Mouse (Mus musculus): ENCODE measurements around the gene Lzts3. TPM values are rescaled to one million over a fixed set of nuclear protein-coding genes. Genes with fewer than 3 reads are reported as not detected.

Gene Lzts3
- polyA plus RNA-seq, 1 experiment from 2014 or later = 1.9 TPM

GRCm38 (mm10) chr2:130632416-130632815, 10.2 kb downstream of the Lzts3 start:
- H3K9ac ChIP-seq (ENCODE audit: low read depth, low read length) = no peak overlapping the region
- WGBS (ENCODE audit: insufficient replicate concordance) = 40% methylated on average over 1 of the region's 1 CpGs

DNA sequence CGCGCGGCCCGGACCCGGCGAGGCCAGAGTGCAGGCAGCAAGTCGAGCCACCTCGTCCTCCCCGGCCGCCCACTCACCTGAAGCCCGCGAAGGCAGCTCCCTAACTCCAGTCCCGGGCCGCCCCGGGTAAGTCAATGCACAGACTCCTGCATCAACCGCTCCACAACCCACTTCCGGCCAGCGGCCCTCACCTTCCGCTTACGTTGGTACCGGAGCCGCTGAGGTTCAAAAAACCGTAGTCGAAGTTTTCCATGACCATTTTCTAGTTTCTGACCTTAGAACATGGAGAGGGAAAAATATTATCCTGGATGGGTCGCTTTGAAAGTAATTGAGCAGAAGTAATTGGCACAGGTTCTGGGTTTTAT, 12.8 kb downstream of the Lzts3 start, which contains the start of the genes Fastkd5 and Ubox5:
Fastkd5 (minus strand) TSS at position 189 of the 365 bp plus-strand sequence.
Ubox5 (minus strand) TSS at position 200 of the 365 bp plus-strand sequence.
- H3K9ac ChIP-seq (ENCODE audit: low read depth, low read length) = peak within 1 kb of the TSS; percentile 94
- H3K27me3 ChIP-seq (ENCODE audit: control insufficient read depth, insufficient read depth, low read depth, low read length) = peaks cover 20% of the 10 kb centered on the region
- under 1% methylated on average over 25 of the region's 25 CpGs for WGBS (ENCODE audit: insufficient replicate concordance)
- peak; percentile 86 for ATAC-seq (ENCODE audit: low read depth)
- peak within 1 kb of the TSS; percentile 99 for H3K4me3 ChIP-seq (ENCODE audit: low read depth, low read length)
- peak within 1 kb of the TSS; percentile 89 for H3K4me2 ChIP-seq (ENCODE audit: low read depth, low read length)
- no peaks in the 10 kb centered on the region for H3K9me3 ChIP-seq (replicated peaks; ENCODE audit: control insufficient read depth, low read length)
- peaks cover 13% of the 10 kb centered on the region for H3K4me1 ChIP-seq (ENCODE audit: control insufficient read depth, low read depth, low read length)
- H3K27ac ChIP-seq (ENCODE audit: low read length) = peak within 1 kb of the TSS; percentile 80
- H3K36me3 ChIP-seq (ENCODE audit: control insufficient read depth, insufficient read depth) = peaks cover 7% of the 10 kb centered on the region

More at GRCm38 (mm10) chr2:130632416-130632815, 10.2 kb downstream of the Lzts3 start:
- peaks cover 22% of the 10 kb centered on the region for H3K4me1 ChIP-seq (ENCODE audit: control insufficient read depth, low read depth, low read length)
- no peaks in the 10 kb centered on the region for H3K9me3 ChIP-seq (replicated peaks; ENCODE audit: control insufficient read depth, low read length)
- peaks cover 46% of the 10 kb centered on the region for H3K27me3 ChIP-seq (ENCODE audit: control insufficient read depth, insufficient read depth, low read depth, low read length)
- 0 out of 2 replicates have a peak, but pooled peaks cover 1% of the 10 kb centered on the region for H3K36me3 ChIP-seq (ENCODE audit: control insufficient read depth, insufficient read depth)
- no peak overlapping the region for H3K4me3 ChIP-seq (ENCODE audit: low read depth, low read length)
- no peak overlapping the region for H3K27ac ChIP-seq (ENCODE audit: low read length)
- no peak for ATAC-seq (ENCODE audit: low read depth)
- H3K4me2 ChIP-seq (ENCODE audit: low read depth, low read length) = no peak overlapping the region

DNA sequence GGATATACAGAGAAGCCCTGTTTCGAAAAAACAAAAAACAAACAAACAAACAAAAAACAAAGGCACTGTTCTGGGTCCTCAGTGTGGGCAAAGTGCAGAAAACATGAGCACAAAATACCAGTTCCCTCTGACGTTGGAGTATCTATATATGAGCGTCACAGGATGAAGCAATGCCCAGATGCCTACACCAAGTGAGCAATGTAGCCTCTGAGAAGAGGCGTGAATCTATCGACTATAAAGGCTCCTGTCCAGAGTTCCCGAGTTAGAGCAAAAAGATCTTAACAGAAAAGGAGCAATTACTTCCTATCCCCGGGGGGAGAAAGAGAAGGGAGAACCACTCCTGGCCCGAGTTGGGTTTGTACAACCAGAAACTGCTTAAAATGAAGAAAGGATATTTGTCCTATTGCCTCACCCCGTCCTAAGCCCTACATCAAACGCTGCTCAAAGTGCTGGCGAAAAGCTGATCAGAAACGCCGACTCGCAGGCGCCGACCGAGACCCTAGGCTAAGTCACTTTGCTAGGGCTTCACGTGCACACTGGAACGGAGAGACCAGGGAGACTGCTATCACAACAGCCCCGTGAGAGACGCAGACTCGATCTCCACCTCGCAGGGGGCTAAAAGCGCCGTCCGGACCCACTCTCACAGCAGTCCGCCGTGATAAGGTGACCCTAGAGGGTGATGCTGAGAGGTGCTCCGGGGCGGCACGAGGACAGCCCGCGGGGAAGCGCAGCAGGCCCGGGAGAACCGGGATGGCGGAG, 13.3 kb downstream of the Lzts3 start:
- peaks cover 8% of the 10 kb centered on the region for H3K4me1 ChIP-seq (ENCODE audit: control insufficient read depth, low read depth, low read length)
- no peaks in the 10 kb centered on the region for H3K9me3 ChIP-seq (replicated peaks; ENCODE audit: control insufficient read depth, low read length)
- peak overlapping the region; percentile 94 for H3K9ac ChIP-seq (ENCODE audit: low read depth, low read length)
- peak overlapping the region; percentile 80 for H3K27ac ChIP-seq (ENCODE audit: low read length)
- peaks cover 15% of the 10 kb centered on the region for H3K27me3 ChIP-seq (ENCODE audit: control insufficient read depth, insufficient read depth, low read depth, low read length)
- peak; percentile 56 for ATAC-seq (ENCODE audit: low read depth)
- H3K36me3 ChIP-seq (ENCODE audit: control insufficient read depth, insufficient read depth) = peaks cover 7% of the 10 kb centered on the region
- under 1% methylated on average over 37 of the region's 37 CpGs for WGBS (ENCODE audit: insufficient replicate concordance)
- H3K4me2 ChIP-seq (ENCODE audit: low read depth, low read length) = peak overlapping the region; percentile 89
- peak overlapping the region; percentile 99 for H3K4me3 ChIP-seq (ENCODE audit: low read depth, low read length)

DNA sequence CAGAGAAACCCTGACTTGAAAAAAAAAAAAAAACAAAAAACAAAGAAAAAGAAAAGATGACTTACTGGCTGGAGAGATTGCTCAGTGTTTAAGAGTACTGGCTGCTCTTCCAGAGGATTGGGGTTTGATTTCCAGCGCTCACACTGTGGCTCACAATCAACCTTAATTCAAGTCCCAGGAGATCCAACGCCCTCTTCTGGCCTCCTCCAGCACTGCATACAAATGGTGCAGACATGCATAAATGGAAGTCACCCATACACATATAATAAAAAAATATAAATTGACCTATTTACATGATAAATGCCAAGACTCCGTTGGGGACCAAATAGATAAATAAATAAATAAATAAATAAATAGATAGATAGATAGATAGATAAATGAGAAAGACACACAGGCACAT, 14.2 kb downstream of the Lzts3 start:
- Histone ChIP-seq H3K4me3 (ENCODE audit: low read depth, low read length) (peak overlapping the region; percentile 99), H3K9me3 (replicated peaks; ENCODE audit: control insufficient read depth, low read length) (no peaks in the 10 kb centered on the region), H3K4me2 (ENCODE audit: low read depth, low read length) (peak overlapping the region; percentile 89), H3K9ac (ENCODE audit: low read depth, low read length) (no peak overlapping the region; the same call in 1 of the 2 replicates), H3K4me1 (ENCODE audit: control insufficient read depth, low read depth, low read length) (peaks cover 8% of the 10 kb centered on the region), H3K27me3 (ENCODE audit: control insufficient read depth, insufficient read depth, low read depth, low read length) (peaks cover 6% of the 10 kb centered on the region; the same call in 1 of the 2 replicates), H3K36me3 (ENCODE audit: control insufficient read depth, insufficient read depth) (peaks cover 7% of the 10 kb centered on the region), H3K27ac (ENCODE audit: low read length) (no peak overlapping the region)
- ATAC-seq (ENCODE audit: low read depth) = no peak
- 57% methylated on average over 3 of the region's 3 CpGs for WGBS (ENCODE audit: insufficient replicate concordance)

- Histone ChIP-seq H3K36me3 (ENCODE audit: control insufficient read depth, insufficient read depth) (peaks cover 15% of the 10 kb centered on the region), H3K9ac (ENCODE audit: low read depth, low read length) (no peak overlapping the region), H3K4me3 (ENCODE audit: low read depth, low read length) (no peak overlapping the region), H3K9me3 (replicated peaks; ENCODE audit: control insufficient read depth, low read length) (no peaks in the 10 kb centered on the region), H3K27me3 (ENCODE audit: control insufficient read depth, insufficient read depth, low read depth, low read length) (no peaks in the 10 kb centered on the region), H3K4me2 (ENCODE audit: low read depth, low read length) (no peak overlapping the region), H3K4me1 (ENCODE audit: control insufficient read depth, low read depth, low read length) (no peaks in the 10 kb centered on the region), H3K27ac (ENCODE audit: low read length) (no peak overlapping the region)
- 71% methylated on average over 7 of the region's 7 CpGs for WGBS (ENCODE audit: insufficient replicate concordance)
- no peak for ATAC-seq (ENCODE audit: low read depth)
Observed at GRCm38 (mm10) chr2:130618972-130619371, 23.6 kb downstream of the Lzts3 start.

DNA sequence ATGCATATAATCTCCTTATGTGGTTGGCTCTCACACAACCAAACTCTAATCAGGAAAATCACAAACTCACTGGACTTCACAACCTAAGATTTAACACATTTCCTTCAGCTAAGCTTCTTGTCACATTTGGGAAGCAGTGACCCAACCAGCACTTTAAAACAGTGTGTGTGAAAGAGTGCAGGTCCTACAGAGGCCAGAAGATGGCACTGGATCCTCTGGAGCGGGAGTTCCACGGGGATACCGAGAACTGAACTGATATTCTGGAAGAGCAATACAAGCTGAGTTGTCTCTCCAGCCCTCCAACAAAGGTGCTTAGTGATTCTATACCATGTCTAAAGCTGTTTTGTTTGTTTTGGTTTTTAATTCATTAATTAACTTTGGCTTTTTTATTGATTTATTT, 29.5 kb downstream of the Lzts3 start:
- ATAC-seq (ENCODE audit: low read depth) = no peak

GRCm38 (mm10) chr2:130602195-130602594, 40.4 kb downstream of the Lzts3 start:
- no peak for ATAC-seq (ENCODE audit: low read depth)
- Histone ChIP-seq H3K4me2 (ENCODE audit: low read depth, low read length) (no peak overlapping the region), H3K9me3 (replicated peaks; ENCODE audit: control insufficient read depth, low read length) (no peaks in the 10 kb centered on the region), H3K27ac (ENCODE audit: low read length) (no peak overlapping the region), H3K36me3 (ENCODE audit: control insufficient read depth, insufficient read depth) (0 out of 2 replicates have a peak, but pooled peaks cover 4% of the 10 kb centered on the region), H3K27me3 (ENCODE audit: control insufficient read depth, insufficient read depth, low read depth, low read length) (no peaks in the 10 kb centered on the region), H3K4me1 (ENCODE audit: control insufficient read depth, low read depth, low read length) (no peaks in the 10 kb centered on the region), H3K9ac (ENCODE audit: low read depth, low read length) (no peak overlapping the region), H3K4me3 (ENCODE audit: low read depth, low read length) (no peak overlapping the region)
- WGBS (ENCODE audit: insufficient replicate concordance) = 71% methylated on average over 4 of the region's 4 CpGs

More for the DNA sequence above, 29.5 kb downstream of the Lzts3 start:
- Histone ChIP-seq H3K27ac (ENCODE audit: low read length) (no peak overlapping the region), H3K4me1 (ENCODE audit: control insufficient read depth, low read depth, low read length) (no peaks in the 10 kb centered on the region; the same call in 1 of the 2 replicates), H3K4me2 (ENCODE audit: low read depth, low read length) (no peak overlapping the region), H3K9ac (ENCODE audit: low read depth, low read length) (no peak overlapping the region), H3K9me3 (replicated peaks; ENCODE audit: control insufficient read depth, low read length) (no peaks in the 10 kb centered on the region), H3K36me3 (ENCODE audit: control insufficient read depth, insufficient read depth) (peaks cover 15% of the 10 kb centered on the region), H3K27me3 (ENCODE audit: control insufficient read depth, insufficient read depth, low read depth, low read length) (no peaks in the 10 kb centered on the region), H3K4me3 (ENCODE audit: low read depth, low read length) (no peak overlapping the region)
- 70% methylated on average over 3 of the region's 3 CpGs for WGBS (ENCODE audit: insufficient replicate concordance)

- peaks cover 10% of the 10 kb centered on the region for H3K36me3 ChIP-seq (ENCODE audit: control insufficient read depth, insufficient read depth)
- H3K27me3 ChIP-seq (ENCODE audit: control insufficient read depth, insufficient read depth, low read depth, low read length) = no peaks in the 10 kb centered on the region
- WGBS (ENCODE audit: insufficient replicate concordance) = 68% methylated on average over 3 of the region's 3 CpGs
- no peak overlapping the region for H3K27ac ChIP-seq (ENCODE audit: low read length)
- no peaks in the 10 kb centered on the region for H3K9me3 ChIP-seq (replicated peaks; ENCODE audit: control insufficient read depth, low read length)
- no peak overlapping the region for H3K4me2 ChIP-seq (ENCODE audit: low read depth, low read length)
- no peak for ATAC-seq (ENCODE audit: low read depth)
- no peaks in the 10 kb centered on the region for H3K4me1 ChIP-seq (ENCODE audit: control insufficient read depth, low read depth, low read length)
- no peak overlapping the region for H3K4me3 ChIP-seq (ENCODE audit: low read depth, low read length)
- H3K9ac ChIP-seq (ENCODE audit: low read depth, low read length) = no peak overlapping the region
Observed at GRCm38 (mm10) chr2:130598399-130598798, 44.2 kb downstream of the Lzts3 start.

DNA sequence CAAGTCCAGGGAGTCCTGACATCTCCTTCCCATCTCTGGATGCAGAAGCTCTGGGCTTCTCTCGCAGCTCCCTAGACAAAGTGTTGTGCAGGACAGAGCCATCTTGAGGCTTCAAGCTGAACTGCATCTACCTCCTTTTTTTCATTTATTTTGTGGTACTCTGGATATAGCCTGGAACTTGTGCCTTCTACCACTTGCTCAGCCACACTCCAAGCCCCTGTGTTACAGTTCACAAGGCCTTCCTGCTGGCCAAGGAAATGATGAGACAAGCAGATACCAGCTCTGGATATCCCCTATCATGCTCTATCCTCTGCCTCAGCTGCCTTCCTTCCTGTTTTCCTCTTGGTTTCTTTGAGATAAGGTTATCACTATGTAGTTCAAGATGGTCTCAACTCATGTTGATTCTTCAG, 45.0 kb downstream of the Lzts3 start:
- H3K4me2 ChIP-seq (ENCODE audit: low read depth, low read length) = no peak overlapping the region
- no peaks in the 10 kb centered on the region for H3K9me3 ChIP-seq (replicated peaks; ENCODE audit: control insufficient read depth, low read length)
- no peak overlapping the region for H3K4me3 ChIP-seq (ENCODE audit: low read depth, low read length)
- no peak for ATAC-seq (ENCODE audit: low read depth)
- peaks cover 10% of the 10 kb centered on the region for H3K36me3 ChIP-seq (ENCODE audit: control insufficient read depth, insufficient read depth)
- no peaks in the 10 kb centered on the region for H3K27me3 ChIP-seq (ENCODE audit: control insufficient read depth, insufficient read depth, low read depth, low read length)
- no peak overlapping the region for H3K27ac ChIP-seq (ENCODE audit: low read length)
- H3K4me1 ChIP-seq (ENCODE audit: control insufficient read depth, low read depth, low read length) = no peaks in the 10 kb centered on the region
- WGBS (ENCODE audit: insufficient replicate concordance) = 30% methylated on average over 1 of the region's 1 CpGs
- no peak overlapping the region for H3K9ac ChIP-seq (ENCODE audit: low read depth, low read length)
